Mouse (Mus musculus) kidney, postnatal 4 days (tissue): ENCODE measurements around the gene Olfr902.
"Not testable (repeated sequence)": the region's sequence is repeated elsewhere in the genome, so short reads cannot be mapped to it uniquely, and the experiment has no call there.

Experiments
- DNase-seq, 2 experiments: peaks; one replicate each; pipeline ENCODE4 v3.0.0; 2021; ENCODE audit warnings: mixed read lengths in 2 of 2

The Olfr902 gene

DNA sequence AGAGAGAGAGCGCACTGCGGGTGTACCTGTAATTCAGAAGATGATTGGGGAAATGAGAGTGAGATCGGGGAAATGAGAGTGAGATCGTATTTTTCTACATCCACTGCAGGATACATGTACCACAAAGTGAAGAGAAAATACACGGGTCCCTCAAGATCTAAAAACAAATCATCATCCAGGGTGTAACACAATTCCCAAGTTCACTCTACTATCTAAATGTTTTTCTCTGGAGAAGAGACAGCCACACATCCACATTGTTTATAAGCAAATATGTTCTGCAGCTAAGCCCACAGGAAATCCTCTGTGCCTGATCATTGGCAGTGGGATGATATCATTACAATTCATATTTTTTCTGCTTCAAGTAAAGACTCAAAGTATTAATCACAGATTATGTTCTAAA is at the start of gene Olfr902:
Gene Olfr902, plus strand, starts transcription at position 301 of the 400 bp plus-strand sequence.
- DNase-seq: no peak

DNA sequence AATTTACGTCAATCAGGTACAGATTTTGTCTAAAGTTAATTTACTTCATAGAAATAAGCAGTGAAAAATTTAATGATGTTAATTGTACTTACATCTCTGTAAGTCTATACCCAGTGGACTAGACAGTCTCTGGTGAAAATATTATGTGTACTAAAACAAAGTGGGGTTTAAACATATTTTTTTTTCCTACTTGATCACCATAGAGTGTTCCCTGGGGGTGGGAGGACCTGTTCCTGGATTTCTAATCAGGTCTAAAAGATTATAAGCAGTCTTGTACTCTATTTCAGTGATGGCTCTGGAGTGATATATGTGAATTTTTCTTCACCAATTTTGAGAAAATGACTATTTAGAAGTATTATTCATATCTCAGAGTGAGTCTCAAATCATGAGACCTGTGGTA is 46.1 kb upstream of the Olfr902 start, which contains the start of gene Olfr147:
Gene Olfr147, plus strand, starts transcription at position 301 of the 400 bp plus-strand sequence.
- no peak for DNase-seq

DNA sequence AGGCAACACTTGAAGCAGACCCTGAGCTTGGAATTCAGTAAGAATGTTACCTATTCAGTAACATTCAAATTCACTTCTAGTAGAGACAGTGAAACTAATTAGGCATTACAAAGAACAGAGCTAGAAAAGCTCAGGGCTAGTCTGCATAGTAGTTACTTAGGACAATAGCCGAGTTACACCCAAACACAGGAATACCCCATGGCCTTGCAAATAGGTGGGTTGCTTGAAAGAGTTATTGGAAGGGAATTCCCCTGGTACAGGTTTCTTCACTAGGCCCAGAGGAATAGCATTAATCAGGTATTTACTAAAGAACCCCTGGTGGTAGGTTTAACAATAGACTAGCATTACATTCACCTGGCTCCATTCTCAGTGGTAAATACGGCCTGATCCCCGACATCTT is 40.0 kb upstream of the Olfr902 start:
- not testable (repeated sequence) for DNase-seq

DNA sequence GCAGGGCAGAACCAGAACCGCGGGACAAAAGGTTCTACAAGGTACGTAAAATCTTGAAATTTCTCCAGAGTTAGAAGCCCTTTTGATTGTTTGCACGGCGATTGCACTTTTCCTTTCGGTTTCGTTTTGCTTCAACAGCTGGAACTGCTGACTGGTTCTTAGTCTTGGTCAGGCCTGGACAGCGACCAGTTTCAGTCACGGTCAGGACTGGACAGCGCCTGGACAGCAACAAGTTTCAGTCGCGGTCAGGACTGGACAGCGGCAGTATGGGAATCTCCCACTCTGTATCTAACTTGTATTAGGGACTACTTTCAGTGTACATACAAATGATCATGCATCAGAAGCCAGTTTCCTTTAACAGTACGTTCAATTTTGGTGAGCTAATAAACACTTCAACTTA is 34.0 kb upstream of the Olfr902 start:
- DNase-seq: peak; percentile 62 to 70

DNA sequence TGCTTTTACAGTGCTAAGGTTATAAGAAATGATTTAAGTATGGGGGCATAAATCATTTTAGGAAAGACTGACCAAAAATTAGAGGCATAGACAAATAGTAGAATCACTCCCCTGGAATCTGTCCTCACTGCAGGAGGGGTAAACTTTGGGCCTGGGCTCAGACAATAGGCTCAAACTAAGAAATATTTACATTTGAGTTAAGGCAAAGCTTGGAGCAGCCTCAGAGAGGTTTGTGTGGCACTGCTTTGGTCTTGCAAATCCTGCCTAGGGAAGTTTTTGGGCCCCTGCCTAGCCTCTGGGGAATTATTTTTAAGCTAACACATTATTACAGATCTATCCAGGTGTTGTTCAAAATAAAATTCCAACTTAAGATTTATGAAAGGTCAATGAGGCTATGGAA is 23.7 kb upstream of the Olfr902 start:
- no peak for DNase-seq

DNA sequence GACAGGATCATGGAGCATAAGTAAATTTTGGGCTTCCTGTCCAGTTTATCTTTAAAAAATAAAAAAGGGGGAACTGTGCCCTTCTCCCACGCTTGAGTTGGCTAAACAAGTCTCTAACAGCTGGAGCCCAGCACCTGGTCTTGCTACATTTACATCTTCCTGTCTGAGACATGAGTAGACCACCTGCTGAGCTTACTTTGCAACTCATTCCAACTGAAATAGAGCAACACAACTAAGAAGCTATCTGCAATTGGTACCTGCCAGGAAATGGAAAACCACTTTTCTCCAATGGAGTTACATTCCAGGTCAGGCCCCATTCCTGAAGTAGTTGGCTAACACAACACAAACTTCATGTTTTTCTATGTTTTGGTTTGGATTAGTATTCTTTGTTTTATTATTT is 20.4 kb upstream of the Olfr902 start:
- no peak for DNase-seq

DNA sequence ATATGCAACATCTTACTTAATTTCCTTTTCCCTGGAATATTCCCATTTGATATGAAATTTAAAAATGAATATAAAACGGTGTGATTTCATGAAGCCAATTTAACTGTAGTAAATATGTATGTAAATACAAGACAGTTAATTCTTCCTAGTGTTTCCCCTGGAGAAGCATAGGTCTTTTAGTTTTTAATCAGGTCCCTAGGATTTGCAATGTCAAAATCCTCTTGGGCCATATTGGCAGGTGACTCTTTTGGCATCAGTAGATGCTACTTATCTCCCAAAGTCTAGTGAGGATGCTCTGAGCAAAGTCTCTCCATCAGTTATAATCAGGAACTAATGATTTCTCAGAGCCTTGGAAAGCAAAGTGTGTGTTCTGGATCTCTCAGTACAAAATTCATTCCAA is 18.3 kb upstream of the Olfr902 start, which contains the start of gene Olfr901:
Gene Olfr901, plus strand, starts transcription at position 301 of the 400 bp plus-strand sequence.
- no peak for DNase-seq

DNA sequence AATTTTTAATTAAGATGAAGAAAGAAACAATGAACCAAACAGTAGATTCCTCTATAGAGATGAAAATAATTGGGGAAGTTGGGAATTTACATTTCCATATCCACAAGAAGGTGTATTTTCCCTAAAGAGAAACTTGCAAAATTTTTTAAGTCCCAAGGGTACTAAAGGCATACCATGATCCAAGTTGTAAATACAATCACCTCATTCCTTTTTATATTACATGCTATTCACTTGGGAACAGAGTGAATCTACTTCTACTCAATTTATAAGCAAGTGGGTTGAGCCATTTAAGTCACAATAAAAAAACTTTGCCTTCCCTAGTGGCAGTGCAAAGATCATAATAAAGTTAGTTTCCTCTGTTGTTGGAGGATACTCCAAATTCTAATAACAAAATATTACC is 15.4 kb downstream of the Olfr902 start, which contains the start of gene Olfr904:
Gene Olfr904, plus strand, starts transcription at position 301 of the 400 bp plus-strand sequence.
- no peak for DNase-seq

DNA sequence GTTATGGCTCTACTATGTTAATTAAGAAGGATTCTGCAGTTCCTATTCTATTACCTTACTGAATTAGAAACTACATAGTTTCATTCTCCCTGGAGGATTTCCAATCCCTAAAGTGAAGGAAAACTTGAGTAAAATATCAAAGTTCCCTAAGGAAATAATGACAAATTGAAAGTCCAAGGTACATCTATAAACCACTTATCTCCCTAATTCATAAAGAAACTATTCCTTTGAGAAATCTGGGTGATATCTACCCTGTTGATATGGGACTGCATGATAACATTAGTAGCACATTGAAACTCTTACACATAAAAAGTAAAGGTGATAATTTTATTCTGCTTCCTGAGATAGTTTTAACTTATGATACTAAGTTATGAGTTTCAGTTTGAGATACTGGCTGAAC is 23.4 kb downstream of the Olfr902 start, which contains the start of gene Olfr905:
Gene Olfr905, plus strand, starts transcription at position 301 of the 400 bp plus-strand sequence.
- DNase-seq: no peak

DNA sequence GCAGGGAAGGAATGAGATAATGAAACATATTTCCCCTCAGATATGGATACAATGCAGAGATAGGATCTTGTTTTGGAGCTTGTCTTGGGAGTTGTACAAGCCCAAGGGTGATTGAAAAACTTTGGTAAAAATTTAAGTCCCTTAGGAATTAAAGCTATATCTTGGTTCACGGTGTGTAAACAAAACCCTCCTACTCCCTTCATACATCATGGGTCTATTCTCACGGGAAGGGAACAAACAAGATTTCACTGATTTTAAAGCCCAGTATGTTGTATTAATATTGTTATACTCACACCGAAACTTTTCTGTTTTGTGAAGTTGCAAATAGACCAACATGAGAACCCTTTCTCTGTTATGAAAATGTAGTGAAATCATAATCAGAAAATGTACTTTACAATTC is 39.3 kb downstream of the Olfr902 start, which contains the start of gene Olfr906:
Gene Olfr906, plus strand, starts transcription at position 301 of the 400 bp plus-strand sequence.
- DNase-seq: no peak

DNA sequence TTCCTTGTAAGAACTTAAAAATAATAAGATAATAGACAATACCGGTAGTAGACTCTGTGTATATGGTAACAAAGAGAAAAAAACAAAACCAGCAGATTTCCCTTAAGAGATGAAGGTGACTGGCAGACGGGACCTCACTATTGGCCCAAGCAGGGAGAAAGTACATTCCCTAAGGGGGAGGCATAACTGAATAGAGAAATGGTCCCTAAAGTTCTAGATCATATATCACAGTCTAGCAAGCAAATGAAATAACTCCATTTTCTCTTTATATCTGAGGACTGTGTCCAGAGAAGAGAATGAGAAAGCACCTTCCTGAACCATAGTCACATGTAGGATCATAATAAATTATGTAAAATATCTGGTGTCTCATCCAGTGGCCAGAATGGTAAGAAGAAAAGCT is 48.0 kb downstream of the Olfr902 start, which contains the start of gene Olfr907:
Gene Olfr907, plus strand, starts transcription at position 301 of the 400 bp plus-strand sequence.
- no peak for DNase-seq
